Mouse (Mus musculus) heart, embryonic 10.5 days (tissue): ENCODE data around the gene Nxf1. TPM values are rescaled to one million over a fixed set of nuclear protein-coding genes. Genes with fewer than 3 reads are reported as not detected.

Source experiments
- DNase-seq: peaks from one replicate; pipeline ENCODE4 v3.0.0-alpha.2; 2017; ENCODE audit warnings: low spot score
- H3K27ac ChIP-seq: fragments of 300-500 bp; sonication (generic); 2 replicates; pipeline ENCODE4 v1.5.1; 2016; ENCODE audit warnings: mild to moderate bottlenecking
- H3K27me3 ChIP-seq: fragments of 300-500 bp; sonication (generic); 2 replicates; pipeline ENCODE4 v1.6.1; 2016; ENCODE audit warnings: mild to moderate bottlenecking; ENCODE audit not compliant: poor library complexity, insufficient read depth, severe bottlenecking
- H3K36me3 ChIP-seq: fragments of 300-500 bp; sonication (generic); 2 replicates; pipeline ENCODE4 v1.6.1; 2016; ENCODE audit warnings: mild to moderate bottlenecking, moderate library complexity
- H3K4me1 ChIP-seq: fragments of 300-500 bp; sonication (generic); 2 replicates; pipeline ENCODE4 v1.6.1; 2016; ENCODE audit warnings: mild to moderate bottlenecking
- H3K4me3 ChIP-seq: fragments of 300-500 bp; sonication (generic); 2 replicates; pipeline ENCODE4 v1.5.1; 2016; ENCODE audit warnings: mild to moderate bottlenecking, moderate library complexity
- H3K9me3 ChIP-seq: fragments of 300-500 bp; sonication (generic); 2 replicates; pipeline ENCODE4 v1.6.1; 2016; ENCODE audit warnings: mild to moderate bottlenecking, moderate library complexity
- WGBS: fragments of 180-500 bp; shearing (Covaris S2); methylation state at CpG from one replicate; pipeline ENCODE4 v1.1.7; 2016; 5-methylcytosine and 5-hydroxymethylcytosine counted together
- polyA plus RNA-seq: library from polyadenylated mRNA; unstranded; fragments of >200 nt; fragmentation: Nextera tagmentation; extraction: Ambion mirVana; gene quantifications from 2 replicates; pipeline ENCODE4 v1.2.1, GENCODE M21; 2016

Gene Nxf1
- polyA plus RNA-seq, 1 experiment from 2014 or later, result 193 TPM

DNA sequence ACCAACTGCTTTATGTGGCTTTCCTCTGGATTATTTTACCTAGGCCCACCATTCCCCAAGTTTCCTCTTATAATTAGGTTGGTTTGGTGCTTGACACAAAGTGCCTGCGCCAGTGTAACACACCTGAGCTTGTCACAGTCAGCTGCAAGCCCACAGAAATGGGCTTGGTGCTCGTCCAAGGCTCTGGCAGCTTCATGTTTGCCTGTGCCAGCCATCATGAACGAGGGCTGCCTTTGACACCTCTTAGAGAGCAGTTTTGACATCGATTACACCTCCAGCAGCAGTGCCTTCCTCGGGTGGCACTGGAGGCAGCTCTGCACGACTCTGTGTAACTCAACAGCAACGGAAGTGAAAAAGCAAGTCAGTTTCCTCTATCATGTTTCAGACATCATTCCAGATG is 33.3 kb downstream of the Nxf1 start:
- H3K4me3 ChIP-seq, result no peak overlapping the region
- no peaks in the 10 kb centered on the region for H3K9me3 ChIP-seq
- peaks cover 34% of the 10 kb centered on the region for H3K36me3 ChIP-seq
- WGBS, result 82% methylated on average over 7 of the region's 7 CpGs
- H3K4me1 ChIP-seq, result peaks cover 9% of the 10 kb centered on the region; the same call in 1 of the 2 replicates
- no peak overlapping the region for H3K27ac ChIP-seq
- H3K27me3 ChIP-seq, result no peaks in the 10 kb centered on the region
- no peak for DNase-seq

DNA sequence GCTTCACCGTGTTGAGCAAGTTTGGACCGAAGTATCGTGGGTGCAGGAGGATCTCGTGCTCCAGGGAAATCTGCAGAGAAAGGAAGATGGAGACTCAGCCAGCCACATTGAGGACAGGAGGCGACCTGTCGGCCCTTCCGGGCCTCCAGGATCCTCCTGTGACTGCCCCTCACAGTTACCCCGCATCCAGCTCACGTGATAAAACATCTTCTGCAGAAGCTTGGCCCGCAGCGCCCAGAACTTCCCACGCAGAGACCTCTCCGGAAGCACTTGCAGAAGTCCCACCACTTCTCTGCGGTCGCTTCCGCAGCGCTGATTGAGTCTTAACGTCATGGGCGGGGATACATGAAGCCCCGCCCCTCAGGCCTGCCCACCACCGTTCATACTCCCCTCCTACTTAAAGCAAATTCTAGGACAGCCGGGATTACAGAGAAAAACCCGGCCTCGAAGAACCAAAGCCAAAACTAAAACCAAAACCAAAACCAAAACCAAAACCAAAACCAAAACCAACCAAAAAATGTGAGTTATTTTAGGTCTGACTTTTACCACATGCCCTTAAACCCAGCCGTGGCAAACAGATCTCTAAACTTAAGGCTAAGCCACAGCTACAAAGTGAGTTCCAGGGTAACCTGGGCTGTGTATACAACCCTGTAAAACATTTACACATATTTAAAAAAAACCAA is 41.5 kb downstream of the Nxf1 start, which contains the start of gene Polr2g:
TSS of gene Polr2g (minus strand) at position 314 of the 683 bp plus-strand sequence.
- Histone ChIP-seq H3K4me3 (peak within 1 kb of the TSS; percentile 71), H3K27ac (peak within 1 kb of the TSS; percentile 86), H3K27me3 (no peaks in the 10 kb centered on the region), H3K4me1 (peaks cover 19% of the 10 kb centered on the region), H3K9me3 (no peaks in the 10 kb centered on the region), H3K36me3 (peaks cover 28% of the 10 kb centered on the region)
- 2% methylated on average over 25 of the region's 25 CpGs for WGBS
- DNase-seq, result peak; percentile 95

- no peak overlapping the region for H3K4me3 ChIP-seq
- H3K36me3 ChIP-seq, result peaks cover 25% of the 10 kb centered on the region
- H3K27ac ChIP-seq, result no peak overlapping the region; the same call in 1 of the 2 replicates
- H3K9me3 ChIP-seq, result no peaks in the 10 kb centered on the region
- H3K27me3 ChIP-seq, result no peaks in the 10 kb centered on the region
- DNase-seq, result no peak
- peaks cover 21% of the 10 kb centered on the region for H3K4me1 ChIP-seq
Measured at GRCm38 (mm10) chr19:8798947-8799315, 42.1 kb downstream of the Nxf1 start.

DNA sequence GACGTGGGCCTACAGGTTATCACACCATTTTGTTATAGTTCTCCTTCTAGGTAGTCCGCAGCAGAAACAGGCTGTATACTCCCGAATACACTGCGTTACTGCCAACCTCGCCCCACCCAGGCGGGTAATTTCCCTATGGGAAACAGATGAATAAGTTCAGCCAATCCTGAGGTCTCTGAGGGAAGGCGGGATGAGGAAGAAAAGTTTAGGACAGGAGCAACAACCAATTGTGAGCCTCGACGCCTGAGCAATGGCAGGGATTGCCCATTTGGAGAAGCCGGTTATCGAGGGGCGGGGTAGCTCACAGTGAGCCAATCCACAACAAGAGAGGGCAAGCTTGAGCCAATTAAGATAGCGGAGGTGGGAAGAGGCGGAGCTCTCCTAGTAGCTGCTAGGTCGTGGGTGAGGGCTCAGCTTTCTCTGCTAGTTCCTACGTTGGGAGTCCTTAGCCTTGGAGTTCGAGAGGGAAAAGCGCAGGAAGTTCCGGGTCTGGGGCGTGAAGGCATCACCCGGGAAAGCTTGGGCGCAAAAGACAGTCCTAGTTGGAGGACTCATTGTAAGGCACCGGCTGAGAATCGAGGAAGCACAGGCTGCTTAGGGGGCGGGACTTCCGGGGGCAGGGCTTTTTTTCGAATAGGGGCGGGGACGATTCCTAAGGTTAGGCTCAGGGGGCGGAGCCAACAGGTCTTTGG is 45.4 kb downstream of the Nxf1 start, which contains the start of gene Zbtb3:
TSS of gene Zbtb3 (plus strand) at position 426 of the 692 bp plus-strand sequence.
- H3K9me3 ChIP-seq, result no peaks in the 10 kb centered on the region
- H3K36me3 ChIP-seq, result peaks cover 30% of the 10 kb centered on the region
- under 1% methylated on average over 30 of the region's 30 CpGs for WGBS
- H3K4me3 ChIP-seq, result peak within 1 kb of the TSS; percentile 64
- peak; percentile 100 for DNase-seq
- peaks cover 19% of the 10 kb centered on the region for H3K4me1 ChIP-seq
- H3K27me3 ChIP-seq, result no peaks in the 10 kb centered on the region
- peak within 1 kb of the TSS; percentile 86 for H3K27ac ChIP-seq

GRCm38 (mm10) chr19:8803204-8803780 is 46.4 kb downstream of the Nxf1 start:
- WGBS, result 92% methylated on average over 9 of the region's 9 CpGs
- Histone ChIP-seq H3K4me3 (peak overlapping the region; percentile 64), H3K27me3 (no peaks in the 10 kb centered on the region), H3K4me1 (peaks cover 14% of the 10 kb centered on the region), H3K9me3 (no peaks in the 10 kb centered on the region), H3K36me3 (peaks cover 40% of the 10 kb centered on the region), H3K27ac (peak overlapping the region; percentile 86)
- DNase-seq, result no peak

DNA sequence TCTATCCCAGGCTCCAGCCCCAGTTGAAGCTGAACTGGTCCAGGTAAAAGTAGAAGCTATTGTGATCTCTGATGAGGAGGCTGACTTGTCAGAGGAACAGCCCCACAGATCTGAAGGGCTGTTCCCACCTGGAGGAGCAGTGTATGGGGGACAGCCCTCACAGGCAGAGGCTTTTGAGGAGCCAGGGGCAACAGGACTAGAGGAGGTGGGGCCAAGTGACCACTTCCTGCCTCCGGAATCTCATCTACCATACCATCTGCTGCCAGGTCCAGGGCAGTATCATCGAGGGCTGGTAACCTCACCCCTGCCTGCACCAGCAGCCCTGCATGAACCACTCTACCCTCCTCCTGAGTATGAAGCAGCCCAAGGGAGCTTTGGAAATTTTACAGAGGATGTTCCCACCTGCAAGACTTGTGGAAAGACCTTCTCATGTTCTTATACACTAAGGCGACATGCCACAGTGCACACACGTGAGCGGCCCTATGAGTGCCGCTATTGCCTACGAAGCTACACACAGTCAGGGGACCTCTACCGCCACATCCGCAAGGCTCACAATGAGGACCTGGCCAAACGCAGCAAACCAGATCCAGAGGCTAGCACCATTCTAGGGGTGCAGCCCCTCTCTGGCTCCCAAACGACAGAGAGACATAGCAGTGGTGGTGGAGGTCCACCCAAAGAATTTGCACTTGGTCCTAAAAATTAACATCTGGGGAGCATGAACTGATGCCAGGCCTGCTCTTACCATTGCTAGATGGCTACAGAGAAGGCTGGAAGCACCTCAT is 47.2 kb downstream of the Nxf1 start:
- H3K27me3 ChIP-seq, result no peaks in the 10 kb centered on the region
- H3K4me3 ChIP-seq, result no peak overlapping the region
- H3K4me1 ChIP-seq, result peaks cover 14% of the 10 kb centered on the region
- 86% methylated on average over 11 of the region's 11 CpGs for WGBS
- DNase-seq, result no peak
- H3K27ac ChIP-seq, result no peak overlapping the region
- peaks cover 47% of the 10 kb centered on the region for H3K36me3 ChIP-seq
- no peaks in the 10 kb centered on the region for H3K9me3 ChIP-seq

- Histone ChIP-seq H3K36me3 (peaks cover 71% of the 10 kb centered on the region), H3K4me1 (peaks cover 11% of the 10 kb centered on the region), H3K27ac (no peak overlapping the region), H3K27me3 (no peaks in the 10 kb centered on the region), H3K9me3 (no peaks in the 10 kb centered on the region), H3K4me3 (no peak overlapping the region)
- no peak for DNase-seq
- 91% methylated on average over 5 of the region's 5 CpGs for WGBS
Measured at GRCm38 (mm10) chr19:8806810-8807209, 49.9 kb downstream of the Nxf1 start.

GRCm38 (mm10) chr19:8815812-8816211 is 58.9 kb downstream of the Nxf1 start:
- 85% methylated on average over 11 of the region's 11 CpGs for WGBS
- Histone ChIP-seq H3K27me3 (no peaks in the 10 kb centered on the region), H3K36me3 (peaks cover 56% of the 10 kb centered on the region), H3K4me3 (no peak overlapping the region), H3K4me1 (peaks cover 17% of the 10 kb centered on the region), H3K27ac (no peak overlapping the region), H3K9me3 (no peaks in the 10 kb centered on the region)
- no peak for DNase-seq

GRCm38 (mm10) chr19:8817001-8817400 is 60.1 kb downstream of the Nxf1 start:
- H3K27ac ChIP-seq, result no peak overlapping the region
- no peak overlapping the region for H3K4me3 ChIP-seq
- H3K4me1 ChIP-seq, result peaks cover 19% of the 10 kb centered on the region
- WGBS, result 81% methylated on average over 3 of the region's 3 CpGs
- H3K9me3 ChIP-seq, result no peaks in the 10 kb centered on the region
- peaks cover 49% of the 10 kb centered on the region for H3K36me3 ChIP-seq
- no peaks in the 10 kb centered on the region for H3K27me3 ChIP-seq
- DNase-seq, result no peak

DNA sequence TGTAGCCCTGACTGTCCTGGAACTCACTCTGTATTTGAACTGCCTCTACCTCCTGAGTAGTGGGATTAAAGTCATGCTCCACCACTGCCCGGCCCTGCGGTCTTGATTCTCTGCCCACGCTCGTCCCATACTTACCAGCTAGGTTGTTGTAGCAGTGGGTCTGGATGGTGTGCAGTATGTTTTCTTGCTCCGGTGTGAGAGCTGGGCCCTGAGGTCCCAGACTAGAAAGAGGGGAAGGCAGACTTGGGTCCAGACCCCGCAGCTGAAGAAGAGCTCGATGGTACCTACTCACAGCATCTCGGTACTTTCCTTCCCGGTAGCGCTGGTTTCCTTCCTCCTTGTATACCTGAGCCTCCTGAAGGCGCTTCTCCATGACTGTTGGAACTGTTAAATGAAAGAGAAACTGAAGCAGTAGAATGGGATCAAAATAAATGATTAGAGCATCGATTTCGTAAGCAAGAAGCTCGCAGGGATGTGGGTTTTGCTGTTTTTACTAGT is 61.5 kb downstream of the Nxf1 start:
- Histone ChIP-seq H3K27me3 (no peaks in the 10 kb centered on the region), H3K4me1 (peaks cover 29% of the 10 kb centered on the region), H3K4me3 (peak overlapping the region; percentile 100), H3K27ac (peak overlapping the region; percentile 95), H3K9me3 (no peaks in the 10 kb centered on the region), H3K36me3 (peaks cover 46% of the 10 kb centered on the region)
- no peak for DNase-seq
- WGBS, result 26% methylated on average over 14 of the region's 14 CpGs

DNA sequence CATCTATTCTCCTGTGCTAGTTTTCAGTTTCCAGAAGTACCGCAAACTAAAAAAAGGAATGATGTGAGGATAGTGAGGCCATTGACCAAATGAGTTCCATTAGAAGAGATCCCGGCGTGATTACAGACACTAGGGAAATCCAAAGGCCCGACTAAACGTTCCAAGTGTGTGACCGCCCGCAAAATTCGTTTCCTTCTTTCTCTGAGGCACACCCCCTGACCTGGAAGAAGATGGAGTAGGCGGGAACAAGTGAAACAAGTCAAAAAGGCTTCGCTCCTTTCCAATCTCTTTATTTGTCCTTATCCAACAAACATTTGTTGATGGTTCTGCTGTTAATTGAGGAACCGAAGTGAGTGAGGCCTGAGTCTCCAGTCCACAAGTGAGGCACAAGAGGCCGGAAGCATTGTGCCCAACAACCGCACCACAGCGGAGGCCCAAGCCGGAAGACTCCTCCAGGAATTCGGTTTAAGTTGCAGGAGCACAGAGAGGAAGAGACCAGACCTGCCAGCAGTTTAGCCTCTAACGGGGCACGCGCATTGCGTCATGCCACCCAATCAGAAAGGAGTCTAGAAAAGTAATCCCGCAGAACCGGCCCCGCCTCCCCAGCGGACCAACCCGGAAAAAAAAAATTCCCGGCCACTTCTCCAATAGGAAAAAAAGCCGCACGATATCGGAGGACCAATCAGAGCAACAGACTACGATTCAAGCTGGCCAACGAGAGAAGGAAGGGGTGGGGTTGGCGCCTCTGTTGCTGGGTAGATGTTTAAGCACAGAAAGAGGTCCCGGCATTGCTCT is 62.1 kb downstream of the Nxf1 start, which contains the start of gene Ttc9c:
TSS of gene Ttc9c (minus strand) at position 533 of the 795 bp plus-strand sequence.
- Histone ChIP-seq H3K4me1 (peaks cover 29% of the 10 kb centered on the region), H3K27ac (peak within 1 kb of the TSS; percentile 95), H3K36me3 (peaks cover 46% of the 10 kb centered on the region), H3K4me3 (peak within 1 kb of the TSS; percentile 100), H3K27me3 (no peaks in the 10 kb centered on the region), H3K9me3 (no peaks in the 10 kb centered on the region)
- WGBS, result under 1% methylated on average over 33 of the region's 33 CpGs
- peak; percentile 99 for DNase-seq
